Mouse (Mus musculus) ES-E14 (cell line): ENCODE measurements around the gene Rap1gap2.

Source experiments
- CHD2 ChIP-seq: IDR thresholded peaks from 2 replicates; pipeline ENCODE4 v1.6.1; 2014; ENCODE audit warnings: mild to moderate bottlenecking, low read depth, low read length, inconsistent platforms
- HCFC1 ChIP-seq: IDR thresholded peaks from 2 replicates; pipeline ENCODE4 v1.6.1; 2012; ENCODE audit warnings: low read length, inconsistent platforms, borderline replicate concordance; ENCODE audit not compliant: insufficient read depth
- ZC3H11A ChIP-seq: IDR thresholded peaks from 2 replicates; pipeline ENCODE4 v1.6.1; 2012; ENCODE audit warnings: low read depth, mild to moderate bottlenecking, inconsistent platforms, low read length, borderline replicate concordance
- ZNF384 ChIP-seq: IDR thresholded peaks from 2 replicates; pipeline ENCODE4 v1.6.1; 2012; ENCODE audit warnings: low read depth, low read length, inconsistent platforms

DNA sequence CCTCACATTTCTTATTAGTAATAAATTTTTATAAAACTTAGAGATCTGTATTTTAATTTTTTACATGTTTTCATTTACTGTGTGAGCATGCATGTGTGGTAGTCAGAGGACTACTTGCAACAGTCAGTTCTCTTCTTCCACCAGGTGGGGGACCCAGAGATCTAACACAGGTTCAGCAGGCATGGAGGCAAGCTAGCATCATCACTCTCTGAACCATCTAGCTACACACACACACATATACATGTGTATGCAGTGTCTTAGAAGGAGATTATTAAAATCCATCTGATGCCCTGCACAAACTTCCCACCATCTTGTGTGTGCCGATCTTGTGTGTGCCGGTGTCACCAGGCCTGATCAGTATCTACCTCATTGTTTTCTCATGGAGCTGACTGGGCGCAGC, 233.9 kb downstream of the Rap1gap2 start:
- TF ChIP-seq HCFC1 (no peak), ZC3H11A (peak; percentile 97), ZNF384 (no peak), CHD2 (no peak)
